Mouse (Mus musculus): ENCODE data around the gene Lrrc49.

- TF ChIP-seq HCFC1 (IDR thresholded peaks at IDR 0.05; ENCODE audit: borderline replicate concordance, insufficient read depth, low read length): no peak
- TF ChIP-seq MAFK (IDR thresholded peaks at IDR 0.05; ENCODE audit: insufficient read depth, low read depth, low read length): no peak
Measured at GRCm38 (mm10) chr9:60665535-60665934, 22.4 kb downstream of the Lrrc49 start.

Measured in ES-E14 (cell line).